Comparison of ENCODE assay signal across 8 mouse cellular contexts in genomic region chr2:51972142-51972541, GRCm38 (mm10). TPM values are rescaled to one million over a fixed set of nuclear protein-coding genes. Genes with fewer than 3 reads are reported as not detected.
DNase-seq lines count a peak whose midpoint lies in the region; ATAC-seq and TF ChIP-seq lines count a peak whose summit lies in the region.

No protein-coding gene starts in this region.

- peak overlapping the region; percentile 66 for H3K4me2 ChIP-seq in embryonic facial prominence, embryonic 15.5 days (replicated peaks)
- peak overlapping the region; percentile 63 for H3K4me2 ChIP-seq in limb, embryonic 12.5 days
- H3K4me2 ChIP-seq in midbrain, embryonic 13.5 days (replicated peaks): peak overlapping the region; percentile 71

- no peak for TF ChIP-seq CTCF in Patski (IDR thresholded peaks at IDR 0.05)

- no peaks in the 10 kb centered on the region for H3K27me3 ChIP-seq in Patski
- no peaks in the 10 kb centered on the region for H3K27me3 ChIP-seq in embryonic facial prominence, embryonic 15.5 days
- no peaks in the 10 kb centered on the region for H3K27me3 ChIP-seq in hindbrain, embryonic 10.5 days (ENCODE audit: insufficient read depth, poor library complexity, severe bottlenecking)
- no peaks in the 10 kb centered on the region for H3K27me3 ChIP-seq in limb, embryonic 12.5 days
- no peaks in the 10 kb centered on the region for H3K27me3 ChIP-seq in midbrain, embryonic 13.5 days

- H3K9me3 ChIP-seq in embryonic facial prominence, embryonic 15.5 days (replicated peaks): no peaks in the 10 kb centered on the region
- no peaks in the 10 kb centered on the region for H3K9me3 ChIP-seq in hindbrain, embryonic 10.5 days
- H3K9me3 ChIP-seq in limb, embryonic 12.5 days: no peaks in the 10 kb centered on the region
- H3K9me3 ChIP-seq in midbrain, embryonic 13.5 days: no peaks in the 10 kb centered on the region

- CTCF ChIA-PET in Patski (lab: Charles Lee): interaction anchor here (1.9 kb wide), 1 partner anchor 12 kb away, joined by 8 read pairs; no protein-coding TSS in a partner anchor

- ATAC-seq in Patski: peak; percentile 42
- ATAC-seq in embryonic facial prominence, embryonic 15.5 days (ENCODE audit: insufficient number of reproducible peaks, low FRiP score, low TSS enrichment, low read depth): no peak
- ATAC-seq in limb, embryonic 12.5 days (ENCODE audit: insufficient number of reproducible peaks, insufficient read depth, low FRiP score, low TSS enrichment, low read depth): 0 out of 2 replicates have a peak, but pooled peaks have one; percentile 9
- peak; percentile 49; the same call in 1 of the 2 replicates for ATAC-seq in midbrain, embryonic 13.5 days

- H3K9ac ChIP-seq in embryonic facial prominence, embryonic 15.5 days: no peak overlapping the region
- no peak overlapping the region for H3K9ac ChIP-seq in limb, embryonic 12.5 days (replicated peaks)
- no peak overlapping the region for H3K9ac ChIP-seq in midbrain, embryonic 13.5 days (replicated peaks)

- DNase-seq in CD8-positive naive resting alpha-beta T cell, adult 2 months (ENCODE audit: low read depth in 2 of 2, low spot score in 2 of 2): peak; percentile 15 to 25
- no peak for DNase-seq in Patski (ENCODE audit: low read depth, low spot score)
- DNase-seq in hindbrain, embryonic 10.5 days (ENCODE audit: low spot score): peak; percentile 3
- DNase-seq in thymus, postnatal 0 days (ENCODE audit: low spot score): peak; percentile 70
- no peak for DNase-seq in right cerebral cortex, postnatal 14 days

- H3K36me3 ChIP-seq in embryonic facial prominence, embryonic 15.5 days: no peaks in the 10 kb centered on the region
- H3K36me3 ChIP-seq in hindbrain, embryonic 10.5 days: no peaks in the 10 kb centered on the region
- no peaks in the 10 kb centered on the region for H3K36me3 ChIP-seq in limb, embryonic 12.5 days
- no peaks in the 10 kb centered on the region for H3K36me3 ChIP-seq in midbrain, embryonic 13.5 days

- peak overlapping the region; percentile 70 for H3K4me3 ChIP-seq in embryonic facial prominence, embryonic 15.5 days (replicated peaks)
- peak overlapping the region; percentile 68 for H3K4me3 ChIP-seq in hindbrain, embryonic 10.5 days
- peak overlapping the region; percentile 67 for H3K4me3 ChIP-seq in limb, embryonic 12.5 days (replicated peaks)
- peak overlapping the region; percentile 49 for H3K4me3 ChIP-seq in midbrain, embryonic 13.5 days (replicated peaks)

- POLR2A ChIA-PET in Patski (lab: Charles Lee): interaction anchor here (0.6 kb wide), 1 partner anchor 17 kb away, joined by 3 read pairs; no protein-coding TSS in a partner anchor

- in situ Hi-C loops in Patski (cut with MboI; ENCODE audit: low pct_unique_long_range_greater_than_20kb): loop anchor here (10.0 kb wide), 1 partner anchor 103 kb away; the partner anchor contains the start of gene Rif1

- peak overlapping the region; percentile 90 for H3K27ac ChIP-seq in embryonic facial prominence, embryonic 15.5 days (replicated peaks)
- H3K27ac ChIP-seq in hindbrain, embryonic 10.5 days: no peak overlapping the region
- no peak overlapping the region; the same call in 1 of the 2 replicates for H3K27ac ChIP-seq in limb, embryonic 12.5 days
- no peak overlapping the region for H3K27ac ChIP-seq in midbrain, embryonic 13.5 days

- H3K4me1 ChIP-seq in embryonic facial prominence, embryonic 15.5 days: peaks cover 5% of the 10 kb centered on the region; the same call in 1 of the 2 replicates
- H3K4me1 ChIP-seq in hindbrain, embryonic 10.5 days (replicated peaks): peaks cover 4% of the 10 kb centered on the region; the same call in 1 of the 2 replicates
- H3K4me1 ChIP-seq in limb, embryonic 12.5 days (replicated peaks): no peaks in the 10 kb centered on the region
- 0 out of 2 replicates have a peak, but pooled peaks cover 5% of the 10 kb centered on the region for H3K4me1 ChIP-seq in midbrain, embryonic 13.5 days (replicated peaks)

- WGBS in embryonic facial prominence, embryonic 15.5 days: 36% methylated on average over 5 of the region's 5 CpGs
- 74% methylated on average over 5 of the region's 5 CpGs for WGBS in hindbrain, embryonic 10.5 days
- 56% methylated on average over 5 of the region's 5 CpGs for WGBS in limb, embryonic 12.5 days
- 62% methylated on average over 5 of the region's 5 CpGs for WGBS in midbrain, embryonic 13.5 days

RNA-seq across cellular contexts. Expression of gene Nmi, which starts 1.2 kb away (rescaled TPM):
- 19.1 TPM for polyA plus RNA-seq in Patski (2021)
- polyA plus RNA-seq in embryonic facial prominence, embryonic 15.5 days (2015; fragmentation: Nextera tagmentation; extraction: Ambion mirVana): 14.2 and 16.0 TPM in 2 replicates
- polyA plus RNA-seq in hindbrain, embryonic 10.5 days (2016; fragmentation: Nextera tagmentation; extraction: Ambion mirVana): 4.6 and 7.0 TPM in 2 replicates
- polyA plus RNA-seq in limb, embryonic 12.5 days (2016; fragmentation: Nextera tagmentation; extraction: Ambion mirVana): 10.8 and 11.7 TPM in 2 replicates
- 4.5 and 4.6 TPM in 2 replicates for polyA plus RNA-seq in midbrain, embryonic 13.5 days (2015; fragmentation: Nextera tagmentation; extraction: Ambion mirVana)
- polyA plus RNA-seq in thymus, postnatal 0 days (2015; fragmentation: Nextera tagmentation; extraction: Ambion mirVana): 91.3 and 94.6 TPM in 2 replicates

RNA-seq across cellular contexts. Expression of gene Rbm43, which starts 37.2 kb away (rescaled TPM):
- polyA plus RNA-seq in Patski (2021): 30.5 TPM
- polyA plus RNA-seq in embryonic facial prominence, embryonic 15.5 days (2015; fragmentation: Nextera tagmentation; extraction: Ambion mirVana): 14.7 and 17.0 TPM in 2 replicates
- 6.2 and 8.4 TPM in 2 replicates for polyA plus RNA-seq in hindbrain, embryonic 10.5 days (2016; fragmentation: Nextera tagmentation; extraction: Ambion mirVana)
- 11.4 and 11.8 TPM in 2 replicates for polyA plus RNA-seq in limb, embryonic 12.5 days (2016; fragmentation: Nextera tagmentation; extraction: Ambion mirVana)
- 3.6 and 4.0 TPM in 2 replicates for polyA plus RNA-seq in midbrain, embryonic 13.5 days (2015; fragmentation: Nextera tagmentation; extraction: Ambion mirVana)
- 30.1 and 32.4 TPM in 2 replicates for polyA plus RNA-seq in thymus, postnatal 0 days (2015; fragmentation: Nextera tagmentation; extraction: Ambion mirVana)

Comparison
In these comparisons a context has a peak if more than half of its experiments do, and no peak if none do; other contexts are left out.
1. DNase-seq: peak in CD8-positive naive resting alpha-beta T cell, adult 2 months (2 of 2), hindbrain, embryonic 10.5 days (single experiment) and thymus, postnatal 0 days (single experiment); none in Patski (single experiment) and right cerebral cortex, postnatal 14 days (single experiment).
2. Peak in every context shown above with its lines, with median percentiles within 50 percentile points of each other: H3K4me2 ChIP-seq and H3K4me3 ChIP-seq.